10 mouse cellular contexts compared by ENCODE assay signal in genomic region chr16:25026191-25026590, GRCm38 (mm10).
A peak's percentile ranks its signal among the peaks of the same experiment; 100 is the strongest.
DNase-seq lines count a peak whose midpoint lies in the region.
"Had no signal": no experiment of that assay in that cellular context is flagged by ENCODE, and none has a peak within 500 bp of the region (broad histone marks: within the 10 kb centered on the region; RNA-seq: fewer than 3 reads in every experiment).

No protein-coding gene starts in this region.

- peak; percentile 80 for DNase-seq in heart, adult 11 months
- no peak for DNase-seq in heart, postnatal 36 days
- DNase-seq in testis, postnatal 14 days (ENCODE audit: low spot score) = peak; percentile 10
- no peak for DNase-seq in testis, postnatal 10 days (ENCODE audit: low spot score)
- peak; percentile 67 for DNase-seq in kidney, adult 9 months
- no peak for DNase-seq in right cerebral cortex, postnatal 14 days
- DNase-seq in T-cell, adult 2 months (ENCODE audit: low spot score) = no peak
- no peak for DNase-seq in thymus, postnatal 4 days
- DNase-seq: cerebellum, postnatal 25 days; layer of hippocampus, postnatal 36 days had no signal

- intact Hi-C loops in heart, postnatal 36 days (cut with DNase I) = no loop called here

Comparison
In these comparisons a context has a peak if more than half of its experiments do, and no peak if none do; other contexts are left out.
1. DNase-seq: peak in heart, adult 11 months (single experiment), testis, postnatal 14 days (single experiment) and kidney, adult 9 months (single experiment); none in heart, postnatal 36 days (0 of 2), testis, postnatal 10 days (single experiment), right cerebral cortex, postnatal 14 days (single experiment), T-cell, adult 2 months (single experiment) and thymus, postnatal 4 days (single experiment).